Mouse (Mus musculus) testis, adult 2 months (tissue): ENCODE data around the gene Bik.

ENCODE experiments used
- CTCF ChIP-seq: fragments of 200-500 bp; IDR thresholded peaks from 2 replicates; pipeline ENCODE4 v1.5.1; 2012; ENCODE audit warnings: low read depth, mild to moderate bottlenecking, inconsistent platforms, low read length, moderate library complexity; ENCODE audit not compliant: control insufficient read depth, insufficient read depth, insufficient replicate concordance
- POLR2A ChIP-seq: fragments of 200-500 bp; IDR thresholded peaks from 2 replicates; pipeline ENCODE4 v1.6.1; 2012; ENCODE audit warnings: low read depth, mild to moderate bottlenecking, inconsistent platforms, low read length, moderate library complexity; ENCODE audit not compliant: control insufficient read depth

DNA sequence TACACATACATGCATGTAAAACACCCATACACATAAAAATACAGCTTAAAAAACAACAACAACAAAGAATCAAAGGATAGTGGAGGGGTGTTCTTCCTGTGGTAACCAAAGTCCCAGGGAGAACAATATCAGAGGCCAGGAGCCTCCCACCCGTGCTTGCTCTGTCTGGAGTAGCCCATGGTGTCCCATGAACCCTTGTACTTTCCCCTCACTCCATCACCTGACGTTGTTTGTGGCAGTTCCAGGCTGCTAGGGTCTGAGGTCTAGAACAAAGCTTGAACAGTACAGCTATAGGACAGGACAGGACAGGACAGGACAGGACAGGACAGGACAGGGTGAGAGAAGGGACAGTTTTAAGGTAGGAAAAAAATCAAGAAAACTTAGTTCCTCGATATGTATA lies 48.6 kb upstream of the Bik start:
- no peak for TF ChIP-seq CTCF
- no peak for TF ChIP-seq POLR2A
